In genomic region chr4:32428738-32429137, GRCm38 (mm10) we compare ENCODE assay signal across 17 mouse cellular contexts.
A peak's percentile ranks its signal among the peaks of the same experiment; 100 is the strongest.
DNase-seq lines count a peak whose midpoint lies in the region; ATAC-seq lines count a peak whose summit lies in the region.
"Had no signal": no experiment of that assay in that cellular context is flagged by ENCODE, and none has a peak within 500 bp of the region (broad histone marks: within the 10 kb centered on the region; RNA-seq: fewer than 3 reads in every experiment).

No protein-coding gene starts in this region.

- intact Hi-C loops in heart, postnatal 14 days (cut with DNase I): no loop called here

- H3K36me3 ChIP-seq in forebrain, embryonic 15.5 days: no peaks in the 10 kb centered on the region
- H3K36me3 ChIP-seq in hindbrain, embryonic 13.5 days: no peaks in the 10 kb centered on the region
- no peaks in the 10 kb centered on the region for H3K36me3 ChIP-seq in neural tube, embryonic 11.5 days (ENCODE audit: control insufficient read depth, insufficient read depth, low read length)
- H3K36me3 ChIP-seq: embryonic facial prominence, embryonic 13.5 days; liver, embryonic 15.5 days had no signal

- 45% methylated on average over 9 of the region's 9 CpGs for WGBS in forebrain, embryonic 15.5 days
- WGBS in hindbrain, embryonic 13.5 days: 43% methylated on average over 9 of the region's 9 CpGs
- WGBS in neural tube, embryonic 11.5 days: 57% methylated on average over 9 of the region's 9 CpGs

- H3K4me1 ChIP-seq in forebrain, embryonic 15.5 days: peaks cover 67% of the 10 kb centered on the region
- peaks cover 87% of the 10 kb centered on the region for H3K4me1 ChIP-seq in hindbrain, embryonic 13.5 days (replicated peaks)
- H3K4me1 ChIP-seq in neural tube, embryonic 11.5 days (ENCODE audit: control insufficient read depth, insufficient read depth, low read length): peaks cover 52% of the 10 kb centered on the region
- H3K4me1 ChIP-seq: liver, embryonic 15.5 days had no signal

- peak overlapping the region; percentile 46 for H3K27ac ChIP-seq in forebrain, embryonic 15.5 days (replicated peaks)
- peak overlapping the region; percentile 85 for H3K27ac ChIP-seq in hindbrain, embryonic 13.5 days
- peak overlapping the region; percentile 41; the same call in 1 of the 2 replicates for H3K27ac ChIP-seq in neural tube, embryonic 11.5 days (ENCODE audit: low read depth, low read length)
- H3K27ac ChIP-seq: embryonic facial prominence, embryonic 13.5 days; layer of hippocampus, adult 2 months; liver, embryonic 15.5 days had no signal

- peak; percentile 53 for DNase-seq in heart, adult 11 months
- no peak for DNase-seq in heart, postnatal 14 days
- peak; percentile 18 for DNase-seq in neural tube, embryonic 11.5 days (ENCODE audit: low spot score)
- DNase-seq in frontal cortex, postnatal 14 days (ENCODE audit: low spot score in 2 of 2): no peak
- no peak for DNase-seq in spleen, postnatal 36 days (ENCODE audit: low spot score in 2 of 2)
- no peak for DNase-seq in heart, adult 9 months (ENCODE audit: low spot score in 2 of 2)
- DNase-seq: B cell, adult 2 months; cerebellum, adult 8-10 months; gastrocnemius, postnatal 25 days; kidney, adult 2 months; kidney, postnatal 10 days; layer of hippocampus, postnatal 36 days had no signal

- H3K27me3 ChIP-seq in forebrain, embryonic 15.5 days: no peaks in the 10 kb centered on the region
- no peaks in the 10 kb centered on the region for H3K27me3 ChIP-seq in hindbrain, embryonic 13.5 days
- H3K27me3 ChIP-seq in neural tube, embryonic 11.5 days (ENCODE audit: control insufficient read depth, insufficient read depth, low read length): no peaks in the 10 kb centered on the region
- H3K27me3 ChIP-seq: embryonic facial prominence, embryonic 13.5 days; liver, embryonic 15.5 days had no signal

- no peak overlapping the region for H3K4me3 ChIP-seq in forebrain, embryonic 15.5 days
- no peak overlapping the region for H3K4me3 ChIP-seq in hindbrain, embryonic 13.5 days
- H3K4me3 ChIP-seq in neural tube, embryonic 11.5 days (ENCODE audit: low read depth, low read length): no peak overlapping the region
- H3K4me3 ChIP-seq: embryonic facial prominence, embryonic 13.5 days; layer of hippocampus, adult 2 months; liver, embryonic 15.5 days had no signal

- ATAC-seq in forebrain, embryonic 15.5 days (replicated peaks): no peak
- ATAC-seq in hindbrain, embryonic 13.5 days (ENCODE audit: low FRiP score): peak; percentile 28; the same call in 1 of the 2 replicates
- no peak for ATAC-seq in neural tube, embryonic 11.5 days (ENCODE audit: insufficient read depth, low FRiP score, low TSS enrichment)

- H3K9ac ChIP-seq in forebrain, embryonic 15.5 days (replicated peaks): no peak overlapping the region
- no peak overlapping the region; the same call in 1 of the 2 replicates for H3K9ac ChIP-seq in hindbrain, embryonic 13.5 days
- no peak overlapping the region for H3K9ac ChIP-seq in neural tube, embryonic 11.5 days (ENCODE audit: low read length)
- H3K9ac ChIP-seq: embryonic facial prominence, embryonic 13.5 days; liver, embryonic 15.5 days had no signal

- H3K4me2 ChIP-seq in forebrain, embryonic 15.5 days (replicated peaks): no peak overlapping the region
- no peak overlapping the region for H3K4me2 ChIP-seq in hindbrain, embryonic 13.5 days
- no peak overlapping the region for H3K4me2 ChIP-seq in neural tube, embryonic 11.5 days (ENCODE audit: low read depth)
- H3K4me2 ChIP-seq: embryonic facial prominence, embryonic 13.5 days; liver, embryonic 15.5 days had no signal

- no peaks in the 10 kb centered on the region for H3K9me3 ChIP-seq in forebrain, embryonic 15.5 days
- no peaks in the 10 kb centered on the region for H3K9me3 ChIP-seq in hindbrain, embryonic 13.5 days
- no peaks in the 10 kb centered on the region for H3K9me3 ChIP-seq in neural tube, embryonic 11.5 days (ENCODE audit: control insufficient read depth, low read length)
- H3K9me3 ChIP-seq: embryonic facial prominence, embryonic 13.5 days; liver, embryonic 15.5 days had no signal

Comparison
In these comparisons a context has a peak if more than half of its experiments do, and no peak if none do; other contexts are left out.
1. DNase-seq: peak in heart, adult 11 months (single experiment) and neural tube, embryonic 11.5 days (single experiment); none in heart, postnatal 14 days (0 of 2), frontal cortex, postnatal 14 days (0 of 2), spleen, postnatal 36 days (0 of 2) and heart, adult 9 months (0 of 2).
2. Peak in every context shown above with its lines, with median percentiles within 50 percentile points of each other: H3K27ac ChIP-seq.